Mouse (Mus musculus) heart, adult 2 months (tissue): ENCODE results near the gene Mob3b. TPM values are rescaled to one million over a fixed set of nuclear protein-coding genes. Genes with fewer than 3 reads are reported as not detected.

Source experiments
- DNase-seq, 2 experiments: peaks; one replicate each; pipeline ENCODE4 v3.0.0; 2021
- H3K27ac ChIP-seq: fragments of 200-600 bp; 2 replicates; pipeline ENCODE4 v1.8.1; 2022
- H3K27me3 ChIP-seq: fragments of 200-500 bp; 2 replicates; pipeline ENCODE4 v1.6.1; 2012; ENCODE audit warnings: mild to moderate bottlenecking, low read length, inconsistent platforms, mixed read lengths; ENCODE audit not compliant: control insufficient read depth, insufficient read depth
- H3K36me3 ChIP-seq: fragments of 200-500 bp; 2 replicates; pipeline ENCODE4 v1.6.1; 2012; ENCODE audit warnings: low read length, inconsistent platforms; ENCODE audit not compliant: control insufficient read depth, insufficient read depth
- H3K4me1 ChIP-seq: fragments of 200-500 bp; 2 replicates; pipeline ENCODE4 v1.6.1; 2011; ENCODE audit warnings: low read length; ENCODE audit not compliant: control insufficient read depth, insufficient read depth
- H3K4me3 ChIP-seq: fragments of 200-600 bp; 2 replicates; pipeline ENCODE4 v1.8.1; 2022
- H3K79me2 ChIP-seq: fragments of 200-500 bp; replicated peaks from 2 replicates; pipeline ENCODE4 v1.6.1; 2012; ENCODE audit warnings: mild to moderate bottlenecking, inconsistent platforms, low read length, moderate library complexity, mixed read lengths; ENCODE audit not compliant: control insufficient read depth, insufficient read depth
- H3K9ac ChIP-seq: fragments of 200-500 bp; 2 replicates; pipeline ENCODE4 v1.6.1; 2012; ENCODE audit warnings: low read depth, mild to moderate bottlenecking, control low read depth, inconsistent platforms, low read length, mixed read lengths
- CTCF ChIP-seq: fragments of 200-600 bp; IDR thresholded peaks from 2 replicates; pipeline ENCODE4 v1.8.1; 2022; ENCODE audit warnings: antibody characterized with exemption, mild to moderate bottlenecking, moderate library complexity
- EP300 ChIP-seq: fragments of 200-500 bp; IDR thresholded peaks from 2 replicates; pipeline ENCODE4 v1.6.1; 2011; ENCODE audit warnings: low read depth, low read length, control low read depth; ENCODE audit not compliant: insufficient read depth
- POLR2A ChIP-seq: fragments of 200-500 bp; IDR thresholded peaks from 2 replicates; pipeline ENCODE4 v1.6.1; 2011; ENCODE audit warnings: mild to moderate bottlenecking, low read depth, low read length, control low read depth; ENCODE audit not compliant: insufficient read depth
- WGBS: fragments of 180-500 bp; shearing (Covaris S2); methylation state at CpG from one replicate; pipeline ENCODE4 v1.1.7; 2018; 5-methylcytosine and 5-hydroxymethylcytosine counted together
- intact Hi-C: fragments of 180-260 bp; cut with DNase I; formaldehyde crosslinking; loops from one replicate; pipeline ENCODE4 v1.15.1; 2025
- polyA plus RNA-seq: library from polyadenylated mRNA; depleted of rRNA; stranded (reverse); fragments of >200 nt; gene quantifications from 2 replicates; pipeline ENCODE4 v1.2.3, GENCODE M21; 2012
- total RNA-seq, 2 experiments: library from RNA; stranded (reverse); gene quantifications; 2 replicates each; pipeline ENCODE4 v1.2.3; 2021

Gene Mob3b
- total and polyA plus RNA-seq, 3 experiments = 0.66 to 1.4 (median 1.2) TPM

- no peaks in the 10 kb centered on the region for H3K79me2 ChIP-seq
- H3K27me3 ChIP-seq = no peaks in the 10 kb centered on the region
- no peaks in the 10 kb centered on the region; the same call in 1 of the 2 replicates for H3K4me1 ChIP-seq
- no peak overlapping the region for H3K4me3 ChIP-seq
- H3K9ac ChIP-seq = no peak overlapping the region
- WGBS = 84% methylated on average over 9 of the region's 9 CpGs
- no peak for DNase-seq
- no peak overlapping the region for H3K27ac ChIP-seq
- TF ChIP-seq EP300 = no peak
- TF ChIP-seq POLR2A = no peak
- TF ChIP-seq CTCF = no peak
- no peaks in the 10 kb centered on the region for H3K36me3 ChIP-seq
- intact Hi-C loops = no loop called here
Measured at GRCm38 (mm10) chr4:35049036-35049741, 108.1 kb downstream of the Mob3b start.

GRCm38 (mm10) chr4:35040896-35041295, 116.4 kb downstream of the Mob3b start:
- no peaks in the 10 kb centered on the region for H3K27me3 ChIP-seq
- H3K27ac ChIP-seq = no peak overlapping the region
- no peak overlapping the region for H3K9ac ChIP-seq
- intact Hi-C loops = no loop called here
- WGBS = 95% methylated on average over 5 of the region's 5 CpGs
- no peaks in the 10 kb centered on the region for H3K4me1 ChIP-seq
- H3K4me3 ChIP-seq = no peak overlapping the region
- DNase-seq = no peak
- TF ChIP-seq POLR2A (no peak), CTCF (no peak), EP300 (no peak)
- H3K79me2 ChIP-seq = no peaks in the 10 kb centered on the region
- H3K36me3 ChIP-seq = no peaks in the 10 kb centered on the region

- 67% methylated on average over 1 of the region's 1 CpGs for WGBS
- no peaks in the 10 kb centered on the region for H3K27me3 ChIP-seq
- TF ChIP-seq CTCF (no peak), POLR2A (no peak), EP300 (no peak)
- no peaks in the 10 kb centered on the region for H3K79me2 ChIP-seq
- DNase-seq = no peak
- no peaks in the 10 kb centered on the region for H3K36me3 ChIP-seq
- H3K27ac ChIP-seq = no peak overlapping the region
- H3K4me3 ChIP-seq = no peak overlapping the region
- no peak overlapping the region for H3K9ac ChIP-seq
- intact Hi-C loops = no loop called here
- H3K4me1 ChIP-seq = no peaks in the 10 kb centered on the region
Measured at GRCm38 (mm10) chr4:35040306-35040705, 117.0 kb downstream of the Mob3b start.

- no peak for DNase-seq
- H3K4me1 ChIP-seq = no peaks in the 10 kb centered on the region
- 0 out of 2 replicates have a peak, but pooled peaks cover 2% of the 10 kb centered on the region for H3K27me3 ChIP-seq
- H3K4me3 ChIP-seq = no peak overlapping the region
- H3K9ac ChIP-seq = no peak overlapping the region
- H3K79me2 ChIP-seq = no peaks in the 10 kb centered on the region
- no peak overlapping the region for H3K27ac ChIP-seq
- WGBS = 62% methylated on average over 2 of the region's 2 CpGs
- no peak for TF ChIP-seq EP300
- no peak for TF ChIP-seq POLR2A
- no peak for TF ChIP-seq CTCF
- H3K36me3 ChIP-seq = no peaks in the 10 kb centered on the region
- intact Hi-C loops = no loop called here
Measured at GRCm38 (mm10) chr4:35037824-35038223, 119.5 kb downstream of the Mob3b start.

GRCm38 (mm10) chr4:35034504-35035290, 122.6 kb downstream of the Mob3b start:
- WGBS = 42% methylated on average over 18 of the region's 18 CpGs
- Histone ChIP-seq H3K4me3 (no peak overlapping the region), H3K36me3 (no peaks in the 10 kb centered on the region), H3K79me2 (no peaks in the 10 kb centered on the region), H3K27ac (no peak overlapping the region), H3K9ac (no peak overlapping the region), H3K27me3 (0 out of 2 replicates have a peak, but pooled peaks cover 2% of the 10 kb centered on the region), H3K4me1 (no peaks in the 10 kb centered on the region)
- intact Hi-C loops = no loop called here
- no peak for DNase-seq
- no peak for TF ChIP-seq CTCF

GRCm38 (mm10) chr4:35032758-35033157, 124.5 kb downstream of the Mob3b start:
- Histone ChIP-seq H3K4me1 (no peaks in the 10 kb centered on the region), H3K27ac (no peak overlapping the region), H3K9ac (no peak overlapping the region), H3K27me3 (0 out of 2 replicates have a peak, but pooled peaks cover 2% of the 10 kb centered on the region), H3K36me3 (no peaks in the 10 kb centered on the region), H3K4me3 (no peak overlapping the region), H3K79me2 (no peaks in the 10 kb centered on the region)
- TF ChIP-seq EP300 = no peak
- TF ChIP-seq CTCF = no peak
- no peak for TF ChIP-seq POLR2A
- DNase-seq = no peak
- intact Hi-C loops = no loop called here
- 89% methylated on average over 3 of the region's 3 CpGs for WGBS
